Mouse (Mus musculus): Measurements from ENCODE around the gene Atp10b.

GRCm38 (mm10) chr11:43273896-43274295, 124.2 kb downstream of the Atp10b start:
- no peak for TF ChIP-seq CTCF (conservative IDR thresholded peaks at IDR 0.05; ENCODE audit: insufficient read depth, insufficient read length, low read depth, low read length)
- TF ChIP-seq POLR2A (IDR thresholded peaks at IDR 0.05; ENCODE audit: low read depth, low read length), result no peak
